ENCODE assay signal across 29 mouse cellular contexts in the genomic region with DNA sequence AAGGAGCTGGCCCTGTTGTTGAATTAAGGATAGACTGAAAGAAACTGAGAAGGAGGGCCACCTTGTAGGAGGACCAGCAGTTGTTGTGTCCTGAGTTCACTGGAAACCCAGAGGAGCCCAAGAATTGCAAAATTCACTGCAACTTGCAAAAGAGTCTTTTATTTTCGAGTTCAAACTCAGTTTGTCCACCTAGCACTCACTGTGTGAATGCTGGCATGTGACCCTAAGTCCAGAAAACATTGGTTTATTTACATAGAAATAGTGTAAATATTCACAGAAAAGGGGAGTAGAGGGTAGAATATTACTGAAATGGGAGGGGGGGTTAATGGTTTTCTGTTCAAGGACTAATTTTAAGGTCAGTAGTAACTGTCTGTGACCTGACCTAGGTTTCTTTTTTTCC.
"Had no signal": no experiment of that assay in that cellular context is flagged by ENCODE, and none has a peak within 500 bp of the region (broad histone marks: within the 10 kb centered on the region; RNA-seq: fewer than 3 reads in every experiment).

No protein-coding gene starts in this region.

- H3K36me3 ChIP-seq: limb, embryonic 10.5 days; limb, embryonic 12.5 days; limb, embryonic 13.5 days; limb, embryonic 15.5 days; liver, embryonic 13.5 days; liver, embryonic 15.5 days; lung, embryonic 15.5 days; midbrain, embryonic 10.5 days; midbrain, embryonic 12.5 days; midbrain, embryonic 13.5 days; midbrain, embryonic 15.5 days had no signal

- H3K9ac ChIP-seq: limb, embryonic 12.5 days; limb, embryonic 13.5 days; limb, embryonic 15.5 days; liver, embryonic 13.5 days; liver, embryonic 14.5 days; liver, embryonic 15.5 days; lung, embryonic 14.5 days; lung, embryonic 15.5 days; midbrain, embryonic 12.5 days; midbrain, embryonic 13.5 days; midbrain, embryonic 15.5 days had no signal

- H3K27me3 ChIP-seq: limb, embryonic 12.5 days; limb, embryonic 13.5 days; limb, embryonic 15.5 days; liver, embryonic 13.5 days; liver, embryonic 15.5 days; lung, embryonic 15.5 days; megakaryocyte, embryonic 14.5 days; midbrain, embryonic 12.5 days; midbrain, embryonic 13.5 days; midbrain, embryonic 15.5 days had no signal

- H3K4me1 ChIP-seq: limb, embryonic 10.5 days; limb, embryonic 12.5 days; limb, embryonic 13.5 days; limb, embryonic 15.5 days; liver, embryonic 13.5 days; liver, embryonic 15.5 days; lung, embryonic 15.5 days; megakaryocyte, embryonic 14.5 days; midbrain, embryonic 10.5 days; midbrain, embryonic 12.5 days; midbrain, embryonic 13.5 days; midbrain, embryonic 15.5 days had no signal

- DNase-seq: left cerebral cortex, postnatal 4 days; liver, embryonic 13.5 days; lung, adult 18-20 months; lung, adult 2 months; lung, embryonic 14.5 days; lung, postnatal 10 days; lung, postnatal 14 days; lung, postnatal 36 days; lung, postnatal 4 days; midbrain, embryonic 14.5 days had no signal

- H3K9me3 ChIP-seq: limb, embryonic 10.5 days; limb, embryonic 12.5 days; limb, embryonic 13.5 days; limb, embryonic 15.5 days; liver, embryonic 13.5 days; liver, embryonic 15.5 days; lung, embryonic 15.5 days; megakaryocyte, embryonic 14.5 days; midbrain, embryonic 10.5 days; midbrain, embryonic 12.5 days; midbrain, embryonic 13.5 days; midbrain, embryonic 15.5 days had no signal

- H3K27ac ChIP-seq: left cerebral cortex, adult 2 months; limb, embryonic 10.5 days; limb, embryonic 12.5 days; limb, embryonic 13.5 days; limb, embryonic 15.5 days; liver, embryonic 13.5 days; liver, embryonic 14.5 days; liver, embryonic 15.5 days; lung, embryonic 15.5 days; macrophage; midbrain, embryonic 10.5 days; midbrain, embryonic 12.5 days; midbrain, embryonic 13.5 days; midbrain, embryonic 15.5 days had no signal

- ATAC-seq: lung, postnatal 0 days; midbrain, embryonic 13.5 days; midbrain, embryonic 15.5 days; midbrain, embryonic 16.5 days had no signal

- H3K4me2 ChIP-seq: limb, embryonic 12.5 days; limb, embryonic 13.5 days; limb, embryonic 15.5 days; liver, embryonic 11.5 days; liver, embryonic 13.5 days; liver, embryonic 15.5 days; lung, embryonic 14.5 days; lung, embryonic 15.5 days; midbrain, embryonic 11.5 days; midbrain, embryonic 12.5 days; midbrain, embryonic 13.5 days; midbrain, embryonic 15.5 days had no signal

- H3K4me3 ChIP-seq: left cerebral cortex, adult 2 months; limb, embryonic 10.5 days; limb, embryonic 12.5 days; limb, embryonic 13.5 days; limb, embryonic 15.5 days; liver, embryonic 13.5 days; liver, embryonic 15.5 days; lung, embryonic 15.5 days; megakaryocyte, embryonic 14.5 days; midbrain, embryonic 10.5 days; midbrain, embryonic 12.5 days; midbrain, embryonic 13.5 days; midbrain, embryonic 15.5 days; myocyte had no signal
